Mouse (Mus musculus): Measurements from ENCODE around the gene Eps8l2. TPM values are rescaled to one million over a fixed set of nuclear protein-coding genes. Genes with fewer than 3 reads are reported as not detected.

The Eps8l2 gene
- total and polyA plus RNA-seq, 2 experiments from 2014 or later, result 0.67 to 2.7 TPM

GRCm38 (mm10) chr7:141381068-141381835 is 42.6 kb downstream of the Eps8l2 start:
- H3K27me3 ChIP-seq (ENCODE audit: control insufficient read depth, insufficient read depth, low read length), result no peaks in the 10 kb centered on the region
- WGBS, result 63% methylated on average over 4 of the region's 4 CpGs
- H3K4me3 ChIP-seq (ENCODE audit: low read depth, low read length), result no peak overlapping the region
- no peaks in the 10 kb centered on the region for H3K9me3 ChIP-seq (replicated peaks; ENCODE audit: control insufficient read depth, low read length)
- DNase-seq (ENCODE audit: low spot score), result no peak
- no peaks in the 10 kb centered on the region for H3K36me3 ChIP-seq (replicated peaks; ENCODE audit: control insufficient read depth, insufficient read depth, low read length)
- H3K27ac ChIP-seq (ENCODE audit: low read depth), result no peak overlapping the region
- no peaks in the 10 kb centered on the region for H3K4me1 ChIP-seq (ENCODE audit: control insufficient read depth, insufficient read depth)
- TF ChIP-seq EP300 (IDR thresholded peaks at IDR 0.05; ENCODE audit: low read depth), result no peak
- no peak overlapping the region for H3K4me2 ChIP-seq (ENCODE audit: low read depth, low read length)
- ATAC-seq (ENCODE audit: insufficient read depth, low read depth), result no peak
- H3K9ac ChIP-seq (replicated peaks; ENCODE audit: low read depth, low read length), result no peak overlapping the region

- Histone ChIP-seq H3K9ac (replicated peaks; ENCODE audit: low read depth, low read length) (no peak overlapping the region), H3K4me3 (ENCODE audit: low read depth, low read length) (no peak overlapping the region), H3K4me1 (ENCODE audit: control insufficient read depth, insufficient read depth) (peaks cover 6% of the 10 kb centered on the region), H3K4me2 (ENCODE audit: low read depth, low read length) (no peak overlapping the region), H3K27me3 (ENCODE audit: control insufficient read depth, insufficient read depth, low read length) (no peaks in the 10 kb centered on the region), H3K9me3 (replicated peaks; ENCODE audit: control insufficient read depth, low read length) (no peaks in the 10 kb centered on the region), H3K27ac (ENCODE audit: low read depth) (no peak overlapping the region), H3K36me3 (replicated peaks; ENCODE audit: control insufficient read depth, insufficient read depth, low read length) (no peaks in the 10 kb centered on the region)
- ATAC-seq (ENCODE audit: insufficient read depth, low read depth) (no peak), DNase-seq (ENCODE audit: low spot score) (no peak)
- TF ChIP-seq EP300 (IDR thresholded peaks at IDR 0.05; ENCODE audit: low read depth) (no peak), CTCF (IDR thresholded peaks at IDR 0.05; ENCODE audit: low read depth) (no peak)
- WGBS, result 43% methylated on average over 2 of the region's 2 CpGs
Observed at GRCm38 (mm10) chr7:141387807-141388486, 49.3 kb downstream of the Eps8l2 start.

GRCm38 (mm10) chr7:141388487-141389109 is 49.9 kb downstream of the Eps8l2 start:
- 54% methylated on average over 3 of the region's 3 CpGs for WGBS
- Histone ChIP-seq H3K4me3 (ENCODE audit: low read depth, low read length) (no peak overlapping the region), H3K9ac (replicated peaks; ENCODE audit: low read depth, low read length) (no peak overlapping the region), H3K4me2 (ENCODE audit: low read depth, low read length) (no peak overlapping the region), H3K36me3 (replicated peaks; ENCODE audit: control insufficient read depth, insufficient read depth, low read length) (no peaks in the 10 kb centered on the region), H3K9me3 (replicated peaks; ENCODE audit: control insufficient read depth, low read length) (no peaks in the 10 kb centered on the region), H3K4me1 (ENCODE audit: control insufficient read depth, insufficient read depth) (peaks cover 9% of the 10 kb centered on the region), H3K27ac (ENCODE audit: low read depth) (no peak overlapping the region), H3K27me3 (ENCODE audit: control insufficient read depth, insufficient read depth, low read length) (no peaks in the 10 kb centered on the region)
- no peak for ATAC-seq (ENCODE audit: insufficient read depth, low read depth)
- no peak for TF ChIP-seq CTCF (IDR thresholded peaks at IDR 0.05; ENCODE audit: low read depth)
- no peak for TF ChIP-seq EP300 (IDR thresholded peaks at IDR 0.05; ENCODE audit: low read depth)
- DNase-seq (ENCODE audit: low spot score), result no peak

- Histone ChIP-seq H3K4me2 (ENCODE audit: low read depth, low read length) (no peak overlapping the region), H3K4me3 (ENCODE audit: low read depth, low read length) (no peak overlapping the region)
Observed at GRCm38 (mm10) chr7:141390326-141391259, 51.9 kb downstream of the Eps8l2 start.

More at GRCm38 (mm10) chr7:141390326-141391259, 51.9 kb downstream of the Eps8l2 start:
- Histone ChIP-seq H3K9me3 (replicated peaks; ENCODE audit: control insufficient read depth, low read length) (no peaks in the 10 kb centered on the region), H3K36me3 (replicated peaks; ENCODE audit: control insufficient read depth, insufficient read depth, low read length) (peaks cover 4% of the 10 kb centered on the region; the same call in 1 of the 2 replicates), H3K27me3 (ENCODE audit: control insufficient read depth, insufficient read depth, low read length) (no peaks in the 10 kb centered on the region), H3K27ac (ENCODE audit: low read depth) (no peak overlapping the region), H3K9ac (replicated peaks; ENCODE audit: low read depth, low read length) (no peak overlapping the region), H3K4me1 (ENCODE audit: control insufficient read depth, insufficient read depth) (peaks cover 9% of the 10 kb centered on the region)
- TF ChIP-seq EP300 (IDR thresholded peaks at IDR 0.05; ENCODE audit: low read depth) (no peak), CTCF (IDR thresholded peaks at IDR 0.05; ENCODE audit: low read depth) (no peak)
- WGBS, result 55% methylated on average over 9 of the region's 9 CpGs
- no peak for DNase-seq (ENCODE audit: low spot score)
- ATAC-seq (ENCODE audit: insufficient read depth, low read depth), result no peak
